Mouse (Mus musculus): ENCODE data around the gene Serpina9.

The Serpina9 gene

GRCm38 (mm10) chr12:104013620-104014019 lies at the start of gene Serpina9:
Gene Serpina9 (minus strand): TSS chr12:104013755.
- in situ Hi-C loops (cut with MboI; ENCODE audit: unreplicated experiment in 2 of 2): no loop called here

DNA sequence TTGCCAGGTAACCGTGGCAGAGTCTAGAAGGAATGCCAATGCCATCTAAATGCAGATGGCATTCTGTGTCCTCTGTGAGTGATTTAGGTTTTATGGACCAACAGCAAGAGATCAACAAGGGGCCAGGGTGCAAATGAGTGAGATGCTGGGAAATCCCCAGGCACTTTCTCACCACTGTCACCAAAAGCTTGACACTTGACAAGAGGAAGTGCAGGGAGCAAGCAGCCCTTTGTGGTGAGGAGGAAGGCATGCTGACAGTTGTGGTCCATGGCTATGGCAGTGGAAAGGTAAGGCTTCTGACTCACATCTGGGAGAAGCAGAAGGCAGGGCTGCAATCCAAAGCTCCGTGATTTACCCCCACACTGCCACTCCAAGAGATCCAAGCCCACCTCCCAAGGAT lies 48.3 kb upstream of the Serpina9 start:
- in situ Hi-C loops (cut with MboI; ENCODE audit: unreplicated experiment in 2 of 2): no loop called here

DNA sequence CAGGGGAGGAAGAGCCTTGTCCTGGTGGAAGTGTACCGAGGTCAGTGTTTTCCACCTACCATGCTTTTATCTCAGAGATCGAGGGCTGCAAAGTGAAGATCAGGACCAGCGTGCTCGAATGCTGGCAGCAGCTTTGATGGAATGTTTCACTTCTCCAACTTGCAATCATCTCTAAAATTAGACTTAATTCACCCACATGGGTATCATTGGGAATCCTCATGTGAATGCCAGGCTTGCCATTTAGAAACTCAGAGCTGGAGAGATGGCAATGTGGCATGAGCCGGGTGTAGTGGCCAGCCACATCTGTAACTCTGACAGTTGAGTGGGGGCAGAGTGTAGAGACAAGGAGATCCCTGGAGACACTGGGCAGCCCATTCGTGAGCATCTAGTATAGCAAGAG lies 46.6 kb upstream of the Serpina9 start:
- in situ Hi-C loops (cut with MboI; ENCODE audit: unreplicated experiment in 2 of 2): no loop called here

DNA sequence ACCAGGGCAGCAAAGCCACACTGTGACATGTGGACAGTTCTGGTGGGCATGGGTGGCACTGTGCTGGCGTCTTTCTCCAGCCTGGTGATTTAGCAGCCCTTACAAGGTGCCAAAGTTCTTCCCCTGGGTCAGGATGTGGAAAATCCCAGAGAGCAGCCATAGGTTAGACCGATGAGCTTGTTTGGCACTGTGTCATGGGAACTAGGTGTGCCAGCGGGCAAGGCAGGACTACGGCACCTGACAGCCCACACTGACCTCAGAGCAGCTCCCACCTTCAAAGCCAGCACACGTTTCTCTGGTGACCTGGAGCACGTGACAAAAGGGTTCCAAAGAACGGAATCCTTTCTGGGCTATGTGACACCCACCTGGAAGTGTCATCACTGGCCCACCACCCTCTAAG lies 44.0 kb upstream of the Serpina9 start:
- in situ Hi-C loops (cut with MboI; ENCODE audit: unreplicated experiment in 2 of 2): no loop called here

DNA sequence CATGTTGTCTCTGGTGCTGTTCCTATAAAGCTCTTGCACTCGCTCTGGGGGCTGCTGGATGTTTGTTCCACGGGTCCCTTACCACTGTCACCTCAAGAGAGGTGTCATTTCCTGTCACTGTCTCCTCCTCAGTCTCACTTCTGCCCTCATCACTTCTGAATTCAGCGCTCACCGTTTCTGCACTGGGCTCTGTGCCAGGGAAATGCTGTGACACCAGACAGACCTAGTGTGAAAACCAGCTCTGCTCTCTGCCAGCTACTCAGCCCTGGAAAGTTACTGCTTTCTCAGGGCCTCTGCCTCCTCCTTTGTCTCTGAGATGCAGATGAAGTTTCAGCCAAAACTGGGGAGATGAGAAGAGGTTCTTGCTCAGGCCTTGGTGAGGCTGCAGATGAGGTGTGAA lies 43.5 kb upstream of the Serpina9 start:
- in situ Hi-C loops (cut with MboI; ENCODE audit: unreplicated experiment in 2 of 2): no loop called here

DNA sequence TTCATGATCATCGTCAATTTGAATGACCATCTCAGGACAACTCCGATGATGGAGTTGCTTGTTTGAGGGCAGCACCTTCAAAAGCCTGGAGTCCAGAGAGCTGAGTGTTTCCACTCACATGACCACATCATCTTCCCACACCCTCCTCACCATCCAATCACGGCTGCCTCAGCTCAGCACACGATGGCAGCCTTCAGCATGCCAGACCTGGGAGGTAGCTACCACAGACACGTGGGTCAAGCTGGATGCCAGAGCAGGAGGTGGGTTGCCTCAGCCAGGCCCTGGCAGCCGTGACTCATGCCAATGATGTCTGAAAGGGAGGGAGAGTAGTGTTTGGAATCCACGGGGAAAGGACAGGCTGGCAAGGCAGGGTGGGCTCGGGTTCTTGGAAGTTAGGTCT lies 42.2 kb upstream of the Serpina9 start:
- in situ Hi-C loops (cut with MboI; ENCODE audit: unreplicated experiment in 2 of 2): no loop called here

DNA sequence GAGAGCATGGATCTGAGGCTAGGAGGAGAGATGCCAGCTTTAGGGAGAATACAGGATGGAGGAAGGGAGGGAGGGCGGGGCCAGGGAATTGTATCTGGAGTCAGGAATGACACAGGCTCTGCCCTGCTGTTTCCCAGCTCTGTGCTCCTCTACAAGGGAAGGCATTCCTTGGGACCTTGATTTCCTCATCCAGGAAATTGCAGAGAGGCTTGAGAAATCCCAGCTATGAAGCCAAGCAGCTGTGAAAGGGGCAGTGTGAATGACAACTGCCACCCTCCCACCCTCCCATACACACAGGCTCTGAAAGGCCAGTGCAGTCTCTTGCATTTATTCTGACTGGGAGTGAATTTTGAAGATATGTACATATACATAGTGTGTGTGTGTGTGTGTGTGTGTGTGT lies 40.4 kb upstream of the Serpina9 start:
- in situ Hi-C loops (cut with MboI; ENCODE audit: unreplicated experiment in 2 of 2): no loop called here

DNA sequence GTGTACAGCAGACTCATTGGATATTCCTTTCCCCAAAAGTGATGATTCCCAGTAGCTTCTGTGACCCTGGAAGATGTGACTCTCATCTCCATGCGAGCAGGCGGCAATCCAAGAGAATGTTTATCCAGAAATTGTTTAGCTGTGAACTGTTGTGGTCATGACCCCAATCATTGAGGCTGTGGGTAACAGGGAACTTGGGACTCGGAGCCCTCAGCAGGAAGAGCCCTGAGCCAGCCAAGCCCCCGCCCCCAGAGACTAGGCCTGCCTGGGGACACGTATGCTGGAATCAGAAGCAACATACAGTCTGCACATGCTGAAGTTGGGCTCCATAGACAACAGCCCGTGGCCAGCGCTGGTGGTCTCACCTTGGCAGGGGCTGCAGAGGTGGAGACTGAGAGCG lies 32.2 kb upstream of the Serpina9 start:
- in situ Hi-C loops (cut with MboI; ENCODE audit: unreplicated experiment in 2 of 2): no loop called here

GRCm38 (mm10) chr12:104044343-104044742 lies 30.8 kb upstream of the Serpina9 start, which contains the start of gene Serpina12:
Gene Serpina12 (minus strand): TSS chr12:104044443.
- in situ Hi-C loops (cut with MboI; ENCODE audit: unreplicated experiment in 2 of 2): no loop called here

GRCm38 (mm10) chr12:104042753-104043152 lies 29.2 kb upstream of the Serpina9 start:
- in situ Hi-C loops (cut with MboI; ENCODE audit: unreplicated experiment in 2 of 2): no loop called here

GRCm38 (mm10) chr12:104041401-104041800 lies 27.8 kb upstream of the Serpina9 start:
- in situ Hi-C loops (cut with MboI; ENCODE audit: unreplicated experiment in 2 of 2): no loop called here

DNA sequence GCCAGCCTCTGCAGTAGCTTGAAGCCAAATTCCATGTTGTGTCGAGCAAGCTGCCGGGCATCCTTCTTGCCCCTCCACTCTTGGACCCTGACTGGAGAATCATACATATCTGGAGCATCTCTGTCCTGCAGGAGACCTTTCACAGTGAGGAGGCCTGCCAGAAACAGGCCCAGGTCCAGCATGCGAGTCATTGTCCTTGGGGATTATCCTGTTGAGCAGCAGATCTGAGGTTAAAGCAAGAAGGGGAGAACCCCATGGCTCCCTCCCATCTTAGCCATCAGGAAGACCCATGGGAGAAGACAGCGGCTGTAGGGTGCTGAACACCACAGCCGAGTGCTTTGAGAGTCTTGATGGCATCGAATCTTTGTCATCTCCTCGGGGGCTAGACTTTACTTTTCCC lies 24.6 kb upstream of the Serpina9 start:
- in situ Hi-C loops (cut with MboI; ENCODE audit: unreplicated experiment in 2 of 2): no loop called here

- in situ Hi-C loops (cut with MboI; ENCODE audit: unreplicated experiment in 2 of 2): no loop called here
Measured at GRCm38 (mm10) chr12:104033752-104034151, 20.2 kb upstream of the Serpina9 start.

DNA sequence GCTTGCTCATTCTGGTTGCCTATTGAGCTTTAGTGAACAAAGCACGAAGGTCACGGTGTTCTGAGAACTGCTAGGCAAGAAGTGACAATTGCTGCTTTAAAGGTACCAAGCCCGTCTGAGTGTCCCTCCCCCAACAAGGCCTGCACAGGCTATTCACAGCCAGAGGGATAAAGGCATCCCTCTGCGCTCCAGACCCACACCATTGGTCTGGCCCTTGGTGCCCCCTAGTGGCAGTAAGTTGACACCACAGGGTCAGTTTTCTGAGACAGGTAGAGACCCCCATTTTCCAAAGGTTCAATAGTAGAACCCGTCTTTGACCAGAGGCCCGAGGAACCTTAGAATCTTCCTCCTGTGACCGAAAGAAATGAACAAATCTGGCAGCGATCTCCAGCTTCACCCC lies 16.4 kb upstream of the Serpina9 start:
- in situ Hi-C loops (cut with MboI; ENCODE audit: unreplicated experiment in 2 of 2): no loop called here

DNA sequence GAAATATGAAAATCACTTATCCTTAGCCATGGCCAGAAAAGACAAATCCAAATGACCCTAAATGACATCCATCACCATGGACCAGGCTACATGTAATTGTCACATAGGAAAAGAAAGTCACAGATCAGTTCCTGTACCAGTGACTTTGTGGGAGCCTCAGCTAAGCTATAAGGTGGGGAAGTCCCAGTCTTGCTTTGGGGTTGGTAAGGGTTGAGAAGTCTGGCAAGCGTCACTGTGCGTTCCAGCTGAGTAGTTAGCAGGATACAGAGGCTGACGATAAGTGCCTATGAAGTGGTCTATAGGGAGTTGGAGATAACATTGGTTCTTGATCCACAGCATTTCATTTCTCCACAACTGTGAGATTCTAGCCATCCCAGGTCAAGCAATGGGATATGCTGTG lies 1.7 kb upstream of the Serpina9 start:
- in situ Hi-C loops (cut with MboI; ENCODE audit: unreplicated experiment in 2 of 2): no loop called here

DNA sequence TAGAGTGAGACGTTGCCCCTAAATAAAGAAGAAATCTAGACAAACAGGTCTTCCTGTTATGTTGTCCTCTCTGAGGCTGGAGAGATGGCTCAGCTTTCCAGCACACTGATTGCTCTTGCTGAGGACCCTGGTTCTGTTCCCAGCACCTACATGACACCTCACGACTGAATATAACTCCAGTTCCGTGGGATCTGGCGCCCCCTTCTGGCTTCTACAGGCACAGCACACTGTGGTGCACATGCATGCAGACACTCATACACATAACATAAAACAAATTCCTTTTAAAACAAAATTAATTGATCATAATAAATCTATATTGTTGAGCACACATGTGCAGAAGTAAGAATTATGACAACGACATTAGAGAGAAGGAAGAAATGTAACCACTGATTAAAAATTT lies 8.9 kb downstream of the Serpina9 start:
- in situ Hi-C loops (cut with MboI; ENCODE audit: unreplicated experiment in 2 of 2): no loop called here

DNA sequence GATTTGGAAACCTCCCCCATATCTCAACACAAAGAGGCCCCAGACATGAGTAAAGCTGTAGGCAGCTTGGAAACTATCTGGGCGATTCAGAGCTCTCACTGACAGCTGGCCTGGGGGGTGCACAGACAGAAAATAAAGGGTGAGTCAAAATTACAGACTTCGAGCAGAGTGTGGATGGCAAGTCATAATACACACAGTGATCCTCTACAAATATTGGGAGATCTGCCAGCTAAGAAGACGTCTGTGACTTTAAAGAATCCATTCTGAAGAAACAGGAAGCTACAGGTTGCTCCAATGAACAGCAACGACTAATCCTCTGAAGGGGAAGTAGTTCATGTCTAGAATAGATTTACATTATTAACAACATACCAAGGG lies 10.3 kb downstream of the Serpina9 start:
- in situ Hi-C loops (cut with MboI; ENCODE audit: unreplicated experiment in 2 of 2): no loop called here

- in situ Hi-C loops (cut with MboI; ENCODE audit: unreplicated experiment in 2 of 2): no loop called here
Measured at GRCm38 (mm10) chr12:104002569-104003237, 10.9 kb downstream of the Serpina9 start.

DNA sequence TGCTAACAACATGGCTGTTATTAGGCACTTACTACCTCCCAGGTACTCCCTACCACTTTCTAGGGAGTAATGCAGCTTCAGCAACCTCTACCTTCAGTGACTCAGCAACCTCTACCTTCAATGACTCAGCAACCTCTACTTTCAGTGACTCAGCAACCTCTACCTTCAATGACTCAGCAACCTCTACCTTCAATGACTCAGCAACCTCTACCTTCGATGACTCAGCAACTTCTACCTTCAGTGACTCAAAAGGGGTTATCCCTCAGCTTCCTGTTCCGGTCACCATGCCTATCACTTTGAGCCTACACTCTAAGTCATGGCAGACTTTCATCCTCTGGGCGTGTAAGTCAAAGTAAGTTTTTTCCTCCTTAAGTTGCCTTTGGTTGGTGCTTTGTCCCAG lies 13.0 kb downstream of the Serpina9 start:
- in situ Hi-C loops (cut with MboI; ENCODE audit: unreplicated experiment in 2 of 2): no loop called here

- in situ Hi-C loops (cut with MboI; ENCODE audit: unreplicated experiment in 2 of 2): loop anchor here (5.0 to 10.0 kb wide), 3 partner anchors 415 to 945 kb away; no protein-coding TSS in a partner anchor
Measured at GRCm38 (mm10) chr12:103999611-104000010, 13.9 kb downstream of the Serpina9 start.

DNA sequence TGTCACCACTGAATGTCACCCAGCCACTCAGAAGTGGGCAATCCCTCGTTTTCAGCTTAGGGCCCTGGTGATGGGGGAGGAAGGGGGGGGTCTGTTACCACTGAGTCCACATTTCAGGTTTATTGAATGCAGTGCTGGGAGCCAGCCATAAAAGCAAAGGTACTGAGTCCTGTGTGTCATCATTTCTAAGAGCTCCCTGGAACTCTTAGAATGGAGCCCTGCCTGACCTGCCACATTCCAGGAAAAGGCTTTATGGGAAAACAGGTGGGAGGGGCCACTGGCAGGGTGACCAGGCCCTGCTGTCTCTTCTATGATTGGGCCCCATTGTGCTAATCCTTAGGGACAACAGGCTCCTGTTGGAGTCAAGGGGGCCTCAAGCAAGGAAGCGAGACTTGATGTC lies 17.0 kb downstream of the Serpina9 start:
- in situ Hi-C loops (cut with MboI; ENCODE audit: unreplicated experiment in 2 of 2): loop anchor here (5.0 to 10.0 kb wide), 3 partner anchors 418 to 948 kb away; no protein-coding TSS in a partner anchor

GRCm38 (mm10) chr12:103995292-103996072 lies 18.1 kb downstream of the Serpina9 start:
- in situ Hi-C loops (cut with MboI; ENCODE audit: unreplicated experiment in 2 of 2): loop anchor here (5.0 to 10.0 kb wide), 3 partner anchors 419 to 949 kb away; no protein-coding TSS in a partner anchor
